Mouse (Mus musculus): ENCODE results near the gene Efna5. TPM values are rescaled to one million over a fixed set of nuclear protein-coding genes. Genes with fewer than 3 reads are reported as not detected.

The Efna5 gene
- polyA plus RNA-seq, 1 experiment from 2014 or later, result 59.8 TPM

DNA sequence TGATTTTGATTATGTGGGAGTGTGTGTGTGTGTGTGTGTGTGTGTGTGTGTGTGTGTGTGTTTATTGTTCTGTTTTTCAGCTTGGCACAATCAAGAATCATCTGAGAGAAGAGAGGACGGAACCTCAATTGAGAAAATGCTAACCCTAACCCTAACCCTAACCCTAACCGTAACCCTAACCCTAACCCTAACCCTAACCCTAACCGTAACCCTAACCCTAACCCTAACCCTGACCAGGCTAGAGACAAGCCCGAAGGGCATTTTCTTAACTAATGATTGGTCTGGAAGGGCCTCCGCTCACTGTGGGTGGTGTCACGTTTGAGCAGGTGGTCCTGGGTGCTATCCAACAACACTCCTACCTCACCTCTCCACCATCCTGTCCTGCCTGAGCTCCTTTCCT is 143.7 kb downstream of the Efna5 start:
- H3K9me3 ChIP-seq, result no peaks in the 10 kb centered on the region
- no peak for ATAC-seq (replicated peaks)
- no peak overlapping the region for H3K27ac ChIP-seq
- H3K9ac ChIP-seq, result no peak overlapping the region
- H3K36me3 ChIP-seq (replicated peaks), result no peaks in the 10 kb centered on the region
- WGBS, result 96% methylated on average over 6 of the region's 6 CpGs
- H3K4me1 ChIP-seq, result peaks cover 30% of the 10 kb centered on the region
- no peaks in the 10 kb centered on the region for H3K27me3 ChIP-seq (replicated peaks)
- H3K4me2 ChIP-seq, result no peak overlapping the region
- H3K4me3 ChIP-seq, result no peak overlapping the region

DNA sequence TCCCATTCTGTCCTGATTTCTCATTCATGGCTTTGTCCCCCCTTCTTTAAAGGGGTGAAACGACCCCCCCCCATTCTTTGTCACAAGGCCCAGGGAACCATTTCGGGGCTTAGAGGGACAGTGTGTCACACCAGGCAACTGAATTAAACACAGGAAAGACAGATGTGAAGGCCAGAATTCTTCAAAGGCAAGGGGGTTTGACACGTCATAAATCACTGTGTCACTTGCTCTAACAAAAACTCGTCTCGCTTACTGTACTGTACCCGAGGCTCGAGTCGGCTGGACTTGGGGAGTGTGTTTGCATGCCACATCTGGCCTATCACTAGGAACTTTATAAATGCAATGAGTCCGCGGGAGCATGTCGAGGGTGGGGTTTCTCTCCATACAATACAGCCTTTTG is 145.2 kb downstream of the Efna5 start:
- H3K4me1 ChIP-seq, result peaks cover 30% of the 10 kb centered on the region
- H3K9ac ChIP-seq, result no peak overlapping the region
- H3K9me3 ChIP-seq, result no peaks in the 10 kb centered on the region
- no peak overlapping the region for H3K4me2 ChIP-seq
- no peaks in the 10 kb centered on the region for H3K36me3 ChIP-seq (replicated peaks)
- WGBS, result 27% methylated on average over 11 of the region's 11 CpGs
- no peaks in the 10 kb centered on the region for H3K27me3 ChIP-seq (replicated peaks)
- ATAC-seq (replicated peaks), result no peak
- H3K4me3 ChIP-seq, result no peak overlapping the region
- H3K27ac ChIP-seq, result no peak overlapping the region

DNA sequence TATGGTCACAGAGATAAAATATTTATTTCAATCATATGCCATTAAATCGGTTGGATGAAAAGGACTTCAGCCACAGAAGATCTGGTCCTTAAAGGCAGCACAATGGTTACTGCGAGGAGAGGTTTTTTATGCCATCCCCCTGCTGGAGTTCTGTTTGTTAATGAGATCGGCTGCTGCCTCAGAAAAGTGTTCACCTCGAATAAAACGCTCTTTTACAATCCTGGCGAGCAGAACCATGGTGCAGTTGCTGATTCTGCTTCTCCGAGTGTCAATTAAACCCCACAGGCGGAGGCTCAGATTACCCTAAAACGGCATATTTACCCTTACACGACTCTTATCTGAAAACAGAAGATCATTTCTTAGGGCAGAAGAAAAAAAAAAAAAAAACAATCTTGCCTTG is 146.2 kb downstream of the Efna5 start:
- no peak for ATAC-seq (replicated peaks)
- 6% methylated on average over 10 of the region's 10 CpGs for WGBS
- no peaks in the 10 kb centered on the region for H3K27me3 ChIP-seq (replicated peaks)
- H3K4me3 ChIP-seq, result no peak overlapping the region
- H3K27ac ChIP-seq, result 0 out of 2 replicates have a peak overlapping the region, but pooled peaks have one; percentile 9
- H3K9ac ChIP-seq, result no peak overlapping the region
- H3K4me1 ChIP-seq, result peaks cover 32% of the 10 kb centered on the region
- H3K36me3 ChIP-seq (replicated peaks), result no peaks in the 10 kb centered on the region
- H3K4me2 ChIP-seq, result no peak overlapping the region
- no peaks in the 10 kb centered on the region for H3K9me3 ChIP-seq

DNA sequence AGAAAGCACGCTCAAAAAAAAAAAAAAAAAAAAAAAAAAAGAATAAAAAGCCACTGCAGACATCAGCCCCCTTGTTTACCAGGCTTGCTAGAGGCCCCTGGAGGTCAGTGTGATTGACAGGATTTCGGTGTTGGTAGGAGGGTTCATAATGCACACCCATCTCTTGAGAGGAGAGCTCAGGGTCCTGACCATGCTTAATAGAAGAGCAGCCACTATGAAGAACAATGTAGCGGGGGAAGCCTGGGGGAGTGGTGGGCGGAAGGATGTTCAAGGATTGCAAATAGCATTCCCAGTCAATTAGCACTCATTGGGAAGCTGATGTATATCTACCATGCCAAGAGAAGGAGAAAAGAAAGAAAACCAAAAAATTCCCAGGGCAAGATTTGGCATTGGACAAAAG is 147.1 kb downstream of the Efna5 start:
- Histone ChIP-seq H3K27me3 (replicated peaks) (no peaks in the 10 kb centered on the region), H3K9me3 (no peaks in the 10 kb centered on the region), H3K36me3 (replicated peaks) (no peaks in the 10 kb centered on the region), H3K4me1 (peaks cover 37% of the 10 kb centered on the region), H3K27ac (no peak overlapping the region), H3K4me3 (no peak overlapping the region), H3K9ac (no peak overlapping the region), H3K4me2 (no peak overlapping the region)
- no peak for ATAC-seq (replicated peaks)
- WGBS, result 25% methylated on average over 4 of the region's 4 CpGs

DNA sequence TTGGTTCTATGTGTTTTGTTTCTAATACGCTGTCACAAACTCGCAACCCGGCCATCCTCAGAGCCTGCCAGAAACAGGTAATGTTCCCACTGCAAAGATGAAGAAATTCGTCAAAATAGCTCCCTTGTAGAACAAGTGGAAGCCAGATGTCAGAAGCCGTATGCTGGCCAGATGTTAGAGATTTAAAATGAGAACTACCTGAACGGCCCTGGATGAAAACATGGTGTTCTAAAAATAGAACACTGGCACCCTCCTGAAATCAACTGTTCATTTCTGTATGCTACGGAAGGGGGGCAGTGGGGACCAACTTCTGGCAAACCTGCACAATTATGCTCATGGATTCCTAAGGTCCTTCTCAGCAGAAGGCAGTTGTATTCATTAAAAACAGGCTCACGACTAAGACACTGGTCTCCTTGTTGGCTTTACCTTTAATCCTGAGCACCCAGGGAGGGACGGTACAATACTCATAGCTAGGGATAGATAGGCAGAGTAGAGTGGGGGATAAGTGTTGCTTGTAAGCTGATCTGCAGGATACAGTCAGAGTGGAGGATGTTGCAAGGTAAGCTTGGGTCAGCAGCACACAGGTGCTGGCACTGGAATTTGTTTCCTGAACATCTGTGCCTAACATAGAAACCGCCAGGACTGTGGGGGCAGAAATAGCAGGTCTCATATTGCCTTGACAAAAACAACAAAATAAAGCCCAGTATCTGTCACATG is 151.2 kb downstream of the Efna5 start:
- no peak overlapping the region for H3K27ac ChIP-seq
- H3K9me3 ChIP-seq, result no peaks in the 10 kb centered on the region
- H3K4me3 ChIP-seq, result no peak overlapping the region
- no peak overlapping the region for H3K9ac ChIP-seq
- no peak overlapping the region for H3K4me2 ChIP-seq
- WGBS, result 63% methylated on average over 10 of the region's 10 CpGs
- peaks cover 32% of the 10 kb centered on the region for H3K4me1 ChIP-seq
- no peak for ATAC-seq (replicated peaks)
- H3K36me3 ChIP-seq (replicated peaks), result no peaks in the 10 kb centered on the region
- H3K27me3 ChIP-seq (replicated peaks), result no peaks in the 10 kb centered on the region

DNA sequence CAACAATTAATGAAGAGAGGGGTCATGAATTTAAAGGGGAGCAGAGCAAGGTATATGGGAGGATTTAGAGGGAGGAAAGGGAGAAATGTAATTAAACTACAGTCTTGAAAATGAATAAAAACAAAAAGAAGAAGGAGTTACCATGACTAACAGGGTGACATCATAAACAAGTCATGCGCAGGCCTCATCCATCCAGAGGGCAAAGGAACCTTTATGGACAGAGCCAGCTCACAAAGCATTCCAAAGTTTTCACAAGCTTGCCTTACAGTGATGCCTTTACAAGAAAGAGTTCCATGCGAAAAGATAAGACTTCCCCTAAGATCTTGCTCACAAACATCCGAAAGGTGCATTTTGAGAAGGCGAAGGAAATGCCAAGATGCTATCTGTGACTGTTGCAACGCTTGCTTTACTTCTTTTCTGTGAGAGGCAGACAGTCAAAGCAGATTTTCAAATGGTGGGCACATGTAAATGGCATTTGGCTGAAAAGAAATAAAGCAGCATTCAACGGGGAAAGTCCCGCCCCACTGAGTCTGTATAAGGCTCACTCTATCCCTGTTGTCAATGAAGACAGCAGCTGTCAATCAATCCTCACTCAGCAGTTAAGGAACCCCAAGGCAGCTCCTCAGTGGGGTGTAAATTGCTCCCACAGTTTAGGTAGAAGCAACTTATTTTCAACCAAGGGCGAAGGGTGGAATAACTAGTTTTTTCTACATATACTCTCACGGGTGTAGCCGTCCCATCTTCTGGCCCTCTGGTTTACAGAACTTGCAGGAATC is 152.8 kb downstream of the Efna5 start:
- Histone ChIP-seq H3K9me3 (no peaks in the 10 kb centered on the region), H3K4me2 (no peak overlapping the region), H3K27me3 (replicated peaks) (no peaks in the 10 kb centered on the region), H3K36me3 (replicated peaks) (no peaks in the 10 kb centered on the region), H3K27ac (0 out of 2 replicates have a peak overlapping the region, but pooled peaks have one; percentile 5), H3K4me1 (peaks cover 19% of the 10 kb centered on the region), H3K4me3 (no peak overlapping the region), H3K9ac (no peak overlapping the region)
- ATAC-seq (replicated peaks), result 0 out of 2 replicates have a peak, but pooled peaks have one; percentile 18
- WGBS, result 26% methylated on average over 10 of the region's 10 CpGs

DNA sequence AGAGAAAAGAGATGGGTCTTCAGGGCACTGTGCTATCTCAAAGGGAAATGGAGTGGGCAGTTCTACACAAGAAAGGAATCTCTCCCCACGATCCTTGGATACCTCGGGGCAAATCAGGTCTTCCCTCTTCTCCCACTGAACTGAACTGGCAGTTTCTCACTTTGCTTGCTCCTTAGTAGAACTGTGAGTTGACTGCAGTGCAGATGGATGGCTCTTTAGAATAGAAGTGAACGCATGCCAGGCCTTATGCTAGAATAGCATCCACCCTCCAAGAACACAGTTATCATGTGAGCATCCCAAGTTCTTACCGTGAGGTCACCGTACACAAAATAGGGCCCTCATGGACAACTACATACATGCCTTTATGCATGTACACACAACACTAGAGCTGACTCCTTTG is 155.0 kb downstream of the Efna5 start:
- 93% methylated on average over 5 of the region's 5 CpGs for WGBS
- H3K4me1 ChIP-seq, result peaks cover 20% of the 10 kb centered on the region
- no peaks in the 10 kb centered on the region for H3K9me3 ChIP-seq
- H3K27ac ChIP-seq, result no peak overlapping the region
- H3K4me3 ChIP-seq, result no peak overlapping the region
- H3K36me3 ChIP-seq (replicated peaks), result no peaks in the 10 kb centered on the region
- H3K27me3 ChIP-seq (replicated peaks), result no peaks in the 10 kb centered on the region
- ATAC-seq (replicated peaks), result no peak
- H3K9ac ChIP-seq, result no peak overlapping the region
- no peak overlapping the region for H3K4me2 ChIP-seq

DNA sequence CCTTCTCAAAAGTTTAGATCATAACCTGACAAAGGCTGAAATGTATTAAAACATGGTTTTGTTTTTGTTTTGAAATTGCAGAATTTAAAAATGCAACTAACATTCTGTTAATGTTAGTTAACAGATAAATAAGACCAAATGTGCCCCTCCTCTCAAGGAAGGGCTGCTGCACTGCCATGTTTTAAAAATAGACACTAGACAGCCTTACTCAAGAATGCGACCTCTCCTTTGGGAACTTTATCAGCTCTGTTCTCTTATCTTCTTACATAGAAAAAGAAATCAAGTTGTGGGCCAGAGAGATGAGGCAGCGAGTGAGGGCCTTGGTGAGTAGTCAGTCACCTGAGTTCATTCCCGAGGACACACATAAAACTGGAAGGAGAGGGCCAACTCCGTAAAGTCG is 158.2 kb downstream of the Efna5 start:
- Histone ChIP-seq H3K9ac (no peak overlapping the region), H3K4me1 (peaks cover 15% of the 10 kb centered on the region), H3K27ac (no peak overlapping the region), H3K27me3 (replicated peaks) (peaks cover 4% of the 10 kb centered on the region; the same call in 1 of the 2 replicates), H3K4me3 (no peak overlapping the region), H3K36me3 (replicated peaks) (no peaks in the 10 kb centered on the region), H3K9me3 (no peaks in the 10 kb centered on the region), H3K4me2 (no peak overlapping the region)
- ATAC-seq (replicated peaks), result no peak
- WGBS, result 82% methylated on average over 5 of the region's 5 CpGs

DNA sequence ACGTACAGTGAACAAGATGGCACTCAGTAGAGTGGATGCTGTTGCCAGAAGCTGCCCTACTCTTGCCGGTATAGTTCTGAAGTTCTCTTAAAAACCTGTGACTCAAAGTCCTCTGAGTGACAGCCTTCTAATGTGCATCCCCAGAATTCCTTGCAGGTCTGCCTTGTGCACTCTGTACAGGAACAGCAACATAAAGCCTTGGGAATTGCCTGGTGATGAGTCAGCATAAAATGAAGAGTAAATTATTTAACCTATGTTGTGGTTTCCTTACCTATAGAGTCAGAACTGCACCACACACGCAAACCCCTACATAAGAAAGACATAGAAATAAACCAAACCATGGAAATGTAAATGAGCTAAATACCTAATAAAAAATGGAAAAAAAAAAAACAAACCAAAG is 159.5 kb downstream of the Efna5 start:
- H3K27me3 ChIP-seq (replicated peaks), result peaks cover 4% of the 10 kb centered on the region; the same call in 1 of the 2 replicates
- H3K4me3 ChIP-seq, result no peak overlapping the region
- WGBS, result 86% methylated on average over 3 of the region's 3 CpGs
- peaks cover 24% of the 10 kb centered on the region for H3K4me1 ChIP-seq
- H3K36me3 ChIP-seq (replicated peaks), result no peaks in the 10 kb centered on the region
- H3K9ac ChIP-seq, result no peak overlapping the region
- no peak overlapping the region for H3K4me2 ChIP-seq
- no peak for ATAC-seq (replicated peaks)
- no peak overlapping the region for H3K27ac ChIP-seq
- no peaks in the 10 kb centered on the region for H3K9me3 ChIP-seq

DNA sequence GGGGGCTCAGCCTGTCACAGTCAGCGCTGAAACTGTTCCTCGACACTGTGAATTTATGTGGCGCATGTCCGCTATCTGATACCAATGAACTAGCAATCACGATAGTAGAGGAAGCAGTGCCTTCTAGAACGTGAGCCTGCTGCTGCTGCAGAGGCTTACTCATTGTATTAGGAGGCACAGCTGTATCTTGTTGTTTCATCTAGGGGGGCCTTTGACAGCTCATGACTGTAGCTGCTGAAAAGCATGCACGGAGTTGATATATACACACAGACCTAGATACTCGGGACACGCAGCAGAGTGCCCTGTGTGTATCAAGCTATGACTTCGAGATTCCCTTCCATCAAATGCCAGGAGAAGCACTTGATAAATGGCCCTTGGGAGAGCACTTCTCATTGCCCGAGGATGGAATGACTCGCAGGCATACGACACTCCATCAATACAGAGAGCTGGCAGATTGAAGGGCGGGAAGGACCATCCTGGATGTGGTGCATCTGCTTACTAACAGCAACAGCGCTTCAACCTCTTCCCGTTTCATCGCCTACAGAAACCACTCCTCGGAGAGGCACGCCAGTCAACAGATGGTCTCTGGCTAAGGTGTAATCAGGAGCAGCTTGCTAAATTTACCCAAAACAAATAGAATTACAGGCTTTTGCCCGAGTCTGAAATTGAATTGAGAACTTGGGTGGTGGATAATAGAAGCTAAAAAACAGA is 160.2 kb downstream of the Efna5 start:
- ATAC-seq (replicated peaks), result no peak; the same call in 1 of the 2 replicates
- WGBS, result 64% methylated on average over 20 of the region's 20 CpGs
- H3K9ac ChIP-seq, result no peak overlapping the region
- no peaks in the 10 kb centered on the region for H3K36me3 ChIP-seq (replicated peaks)
- H3K9me3 ChIP-seq, result no peaks in the 10 kb centered on the region
- H3K27me3 ChIP-seq (replicated peaks), result peaks cover 4% of the 10 kb centered on the region; the same call in 1 of the 2 replicates
- no peak overlapping the region for H3K4me2 ChIP-seq
- H3K4me3 ChIP-seq, result no peak overlapping the region
- peaks cover 24% of the 10 kb centered on the region for H3K4me1 ChIP-seq
- H3K27ac ChIP-seq, result no peak overlapping the region

DNA sequence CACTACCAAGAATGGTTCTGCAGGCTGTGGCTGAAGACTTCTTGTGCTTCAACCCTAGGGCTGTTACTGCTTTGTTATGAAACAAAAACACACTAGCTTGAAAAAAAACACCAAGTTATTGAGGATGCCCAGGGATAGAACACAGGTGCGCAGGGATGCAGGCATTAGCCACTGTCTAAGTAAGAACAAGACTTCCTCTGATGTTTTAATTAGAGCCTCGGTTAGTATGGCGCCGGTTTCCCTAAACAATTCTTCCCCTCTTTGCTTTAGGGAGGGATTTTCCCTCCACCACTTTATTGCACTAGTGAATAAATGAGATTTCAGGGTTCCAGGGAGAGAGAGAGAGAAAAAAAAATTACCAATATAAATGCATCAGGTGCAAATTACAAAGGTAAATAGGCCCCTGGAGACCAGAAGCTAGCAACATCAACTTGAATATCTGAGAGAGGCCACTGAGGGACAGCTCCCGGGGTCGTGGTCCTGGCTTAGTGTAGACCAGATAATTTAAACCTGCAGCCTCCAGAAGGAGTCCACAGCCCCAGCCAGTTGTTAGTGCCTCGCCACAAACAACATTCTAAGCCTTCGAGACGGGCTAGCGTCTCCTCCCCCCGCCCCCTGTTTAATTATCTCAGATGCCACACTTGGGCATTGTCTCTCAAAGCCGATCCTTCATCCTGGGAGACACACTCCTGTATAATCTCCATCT is 163.5 kb downstream of the Efna5 start:
- ATAC-seq (replicated peaks), result no peak; the same call in 1 of the 2 replicates
- Histone ChIP-seq H3K9ac (no peak overlapping the region), H3K9me3 (no peaks in the 10 kb centered on the region), H3K27me3 (replicated peaks) (peaks cover 4% of the 10 kb centered on the region; the same call in 1 of the 2 replicates), H3K27ac (no peak overlapping the region), H3K36me3 (replicated peaks) (no peaks in the 10 kb centered on the region), H3K4me3 (no peak overlapping the region), H3K4me2 (peak overlapping the region; percentile 4; the same call in 1 of the 2 replicates), H3K4me1 (peaks cover 24% of the 10 kb centered on the region)
- 18% methylated on average over 12 of the region's 12 CpGs for WGBS

DNA sequence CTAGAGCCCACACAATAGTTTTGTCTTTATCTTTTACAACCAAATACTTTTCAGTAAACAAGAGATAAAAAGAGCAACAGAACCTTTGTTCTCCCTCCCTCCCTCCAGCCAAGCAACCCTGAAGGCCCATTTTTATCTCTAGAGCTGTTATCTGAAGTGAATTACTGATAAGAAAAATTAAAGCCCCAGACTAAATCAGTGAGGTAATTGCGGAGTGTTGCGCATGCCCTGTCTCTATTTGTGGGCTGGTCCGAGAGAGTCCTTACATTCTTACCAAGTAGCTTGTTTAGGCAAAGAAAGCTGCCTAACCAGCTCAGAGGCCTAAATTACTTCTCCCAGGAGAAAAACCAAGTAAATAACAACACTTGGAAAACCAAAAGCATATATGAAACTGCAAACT is 167.7 kb downstream of the Efna5 start:
- Histone ChIP-seq H3K4me1 (peaks cover 23% of the 10 kb centered on the region), H3K4me2 (no peak overlapping the region), H3K27me3 (replicated peaks) (no peaks in the 10 kb centered on the region), H3K4me3 (no peak overlapping the region), H3K9ac (no peak overlapping the region), H3K27ac (no peak overlapping the region), H3K9me3 (no peaks in the 10 kb centered on the region), H3K36me3 (replicated peaks) (no peaks in the 10 kb centered on the region)
- ATAC-seq (replicated peaks), result no peak
- WGBS, result 87% methylated on average over 3 of the region's 3 CpGs

Measured in midbrain, embryonic 15.5 days (tissue).